Mouse (Mus musculus) kidney, adult 2 months (tissue): ENCODE measurements at regions not wholly inside any gene's neighbourhood (a gene's known extent, or its start where the extent isn't known, plus 50 kb on each side); places are given as distances from the start of the nearest gene placed in this dataset.

ENCODE experiments used
- CTCF ChIP-seq: fragments of 200-500 bp; conservative IDR thresholded peaks from 2 replicates; pipeline ENCODE4 v1.5.1; 2011; ENCODE audit warnings: low read depth, mild to moderate bottlenecking, control low read depth, low read length, moderate library complexity, mixed read lengths; ENCODE audit not compliant: insufficient read depth, insufficient read length
- POLR2A ChIP-seq: fragments of 200-500 bp; IDR thresholded peaks from one replicate; pipeline ENCODE4 v1.6.1; 2011; ENCODE audit warnings: low read depth, low read length, control low read depth

DNA sequence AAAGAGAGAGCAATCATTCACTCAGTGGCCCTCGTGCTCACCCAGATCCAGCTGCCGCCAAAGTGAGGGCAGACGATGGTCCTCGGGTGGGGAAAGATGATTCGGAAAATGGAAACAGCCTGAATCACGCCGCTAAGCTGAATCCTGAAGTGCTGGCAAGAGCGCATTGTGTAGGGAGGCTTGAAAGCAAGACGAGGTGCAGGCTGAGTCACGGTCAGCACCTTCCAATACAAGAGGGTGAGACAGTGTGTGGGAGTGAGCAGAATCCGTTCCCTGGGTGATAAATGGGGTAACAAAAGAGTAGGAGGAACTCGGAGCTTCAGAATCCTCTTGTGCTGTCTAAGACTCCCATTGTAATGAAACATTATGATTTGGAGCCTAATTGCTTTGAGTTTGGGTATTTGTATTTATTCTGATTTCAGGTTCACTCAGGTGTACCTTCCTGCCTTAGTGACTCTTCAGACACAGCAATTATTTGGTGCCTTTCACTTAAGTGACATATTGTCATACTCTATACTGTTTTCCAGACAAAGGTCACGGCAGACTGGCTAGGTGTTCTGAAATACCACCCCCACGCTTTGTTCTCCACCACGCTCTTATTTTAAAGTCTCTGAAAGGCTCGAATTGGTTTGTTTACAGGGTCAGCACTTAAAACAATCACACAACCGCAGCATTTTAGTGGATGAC is 70.0 kb downstream of the Mbip start:
- no peak for TF ChIP-seq POLR2A
- TF ChIP-seq CTCF: no peak
